Mouse (Mus musculus): ENCODE measurements at regions not wholly inside any gene's neighbourhood (a gene's known extent, or its start where the extent isn't known, plus 50 kb on each side); places are given as distances from the start of the nearest gene placed in this dataset.
A peak's percentile ranks its signal among the peaks of the same experiment; 100 is the strongest.

DNA sequence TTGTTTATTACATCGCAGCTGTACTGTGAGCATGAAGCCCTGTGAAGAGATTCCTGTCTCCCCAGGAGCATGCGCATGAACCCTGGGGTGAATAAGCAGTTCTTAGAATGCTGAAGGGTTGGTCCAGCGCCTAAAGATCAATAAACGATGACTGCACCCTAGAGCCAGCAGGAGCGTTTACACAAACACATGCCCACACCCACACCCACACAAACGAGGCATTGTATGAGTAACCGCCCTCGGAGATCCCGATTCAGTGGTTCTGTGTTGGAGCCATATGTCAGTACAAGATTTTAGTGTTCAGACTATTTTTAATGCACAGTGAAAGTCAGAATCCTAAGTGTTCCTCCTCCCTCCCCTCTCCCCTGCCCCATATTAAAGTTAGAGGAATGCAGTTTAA lies 57.3 kb downstream of the Edn1 start:
- no peak for DNase-seq

DNA sequence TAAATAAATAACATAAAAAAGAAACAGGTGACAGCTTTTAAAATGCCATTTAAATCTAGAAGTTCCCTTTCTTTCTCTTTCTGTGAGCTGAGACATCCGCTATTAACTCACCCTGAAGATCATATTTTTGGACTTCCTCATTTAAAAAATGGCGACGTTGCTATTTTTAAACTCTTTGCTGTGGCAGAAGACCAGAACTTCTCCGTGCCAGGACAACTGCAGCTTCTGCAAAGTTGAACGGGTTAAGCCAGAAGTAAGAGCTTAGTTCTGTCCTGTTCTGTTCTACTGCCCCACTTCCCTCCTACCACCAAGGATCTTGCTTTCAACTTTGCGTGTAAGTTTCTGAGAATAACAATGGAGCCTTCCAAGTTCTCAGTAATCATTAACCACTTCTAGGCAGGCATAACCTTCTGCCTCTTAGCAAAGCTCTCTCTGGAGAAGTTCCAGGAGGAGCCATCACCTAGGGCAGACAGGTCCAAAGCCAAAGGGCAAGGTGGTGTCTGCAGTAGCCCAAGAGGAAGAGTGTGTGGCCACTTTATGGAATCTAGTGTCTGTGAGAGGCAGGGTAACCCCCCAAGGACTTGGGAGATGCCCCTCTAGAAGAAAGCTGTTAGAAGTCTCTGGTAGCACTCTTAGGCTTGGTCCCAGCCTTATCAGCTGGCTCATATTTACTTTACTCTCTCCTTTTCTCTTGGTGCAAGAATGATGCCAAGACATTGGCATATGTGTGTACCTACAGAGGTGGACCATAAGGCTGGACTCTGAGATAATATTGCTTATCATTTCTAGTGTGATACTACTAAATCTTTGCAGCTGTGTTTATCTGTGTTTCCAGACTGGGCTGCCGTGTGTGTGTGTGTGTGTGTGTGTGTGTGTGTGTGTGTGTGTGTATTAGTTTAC lies 66.6 kb downstream of the Edn1 start:
- DNase-seq, result no peak

DNA sequence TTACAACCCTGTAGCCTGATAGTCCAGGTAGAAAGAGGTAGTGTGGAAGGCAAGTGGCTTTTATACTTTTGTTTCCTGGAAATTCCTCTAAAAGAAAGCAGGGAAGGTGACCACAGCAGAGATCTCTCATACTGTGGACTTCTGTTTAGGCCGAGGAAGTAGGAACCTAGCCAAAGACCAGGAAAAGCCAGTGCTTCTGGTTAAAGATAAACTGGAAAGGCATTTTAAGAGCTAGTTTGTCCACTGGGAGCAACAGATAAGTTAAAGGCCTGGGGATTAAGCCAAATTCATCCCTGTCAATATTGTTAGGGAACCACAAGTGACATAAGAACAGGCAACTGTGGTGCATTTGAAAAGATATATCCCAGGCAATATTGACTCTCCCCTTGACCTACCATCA lies 68.5 kb downstream of the Edn1 start:
- no peak for DNase-seq

DNA sequence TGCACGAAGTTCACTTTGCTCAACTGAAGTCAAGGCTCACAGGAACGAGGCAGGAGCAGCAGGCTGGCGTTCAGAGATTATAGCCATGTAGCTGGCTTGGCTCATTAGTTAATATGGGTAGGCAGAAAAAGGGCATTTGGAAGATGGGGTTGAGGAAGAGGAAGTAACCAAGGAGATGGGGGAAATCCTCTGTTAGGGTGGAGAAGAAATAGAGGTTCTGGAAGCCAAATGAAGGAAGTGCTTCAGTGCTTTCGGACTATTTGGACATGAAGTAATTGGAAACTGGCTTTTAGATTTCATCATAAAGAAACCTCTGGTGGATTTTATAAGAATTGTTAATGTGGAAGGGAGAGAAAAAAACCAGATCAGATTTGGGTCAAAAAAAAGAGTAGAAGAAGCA lies 70.9 kb downstream of the Edn1 start:
- no peak for DNase-seq

DNA sequence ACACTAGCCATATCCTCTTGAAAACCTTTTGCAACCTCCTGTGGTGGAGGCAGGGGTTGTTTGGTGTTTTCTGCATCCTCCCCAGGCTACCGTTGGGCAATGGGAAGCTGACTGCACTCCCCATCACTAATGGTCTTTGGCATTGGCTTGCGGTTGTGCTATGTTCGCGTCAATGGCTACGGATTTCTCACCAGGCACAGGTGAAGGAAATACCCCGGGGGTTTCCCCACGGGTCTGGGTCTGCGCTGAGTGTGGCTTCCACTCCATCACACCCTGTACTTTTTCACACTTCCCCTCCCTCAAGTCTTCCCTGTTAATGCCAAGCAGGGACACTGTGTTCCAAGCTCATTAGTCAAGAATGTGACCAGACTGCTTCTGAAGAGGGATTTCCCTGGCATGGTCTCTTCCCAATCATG lies 72.9 kb downstream of the Edn1 start:
- DNase-seq, result no peak

DNA sequence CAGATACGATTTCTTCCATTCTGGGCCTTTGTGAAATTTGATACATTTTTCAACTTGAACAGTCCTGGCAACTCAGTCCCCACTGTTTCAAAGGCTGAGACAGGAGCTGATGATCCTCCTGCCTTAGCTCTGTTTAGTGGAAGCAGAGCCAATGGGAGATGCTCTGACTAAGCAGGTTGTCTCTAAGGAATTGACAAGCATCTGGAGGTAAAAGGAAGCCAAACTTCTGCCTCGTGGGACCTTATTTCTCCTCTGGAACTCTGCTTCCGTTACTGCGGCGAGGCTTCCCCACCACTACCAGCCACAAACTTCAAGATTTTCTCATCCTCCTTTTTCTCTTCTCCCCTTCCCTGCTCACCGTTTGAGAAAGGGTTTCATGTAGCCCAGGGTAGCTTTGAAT lies 78.4 kb downstream of the Edn1 start:
- peak; percentile 4 for DNase-seq

DNA sequence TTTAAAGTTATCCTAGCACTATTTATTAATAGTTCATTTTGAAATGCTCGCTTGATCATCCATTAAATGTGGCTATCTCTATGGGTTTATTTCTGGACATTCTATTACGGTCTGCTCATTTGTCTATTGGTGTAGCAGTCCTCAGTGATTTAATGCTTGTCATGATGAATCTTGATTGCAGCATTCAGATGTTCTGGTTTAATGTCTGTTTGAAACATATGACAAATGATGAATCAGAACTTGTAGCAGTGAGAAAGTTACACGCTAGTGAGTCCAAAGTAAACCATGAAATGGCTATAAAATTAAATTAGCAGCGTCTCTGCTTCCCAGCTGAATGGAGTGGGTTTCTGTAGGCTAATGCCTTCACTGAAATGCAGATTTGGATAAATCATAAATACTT lies 81.8 kb downstream of the Edn1 start:
- DNase-seq, result no peak

DNA sequence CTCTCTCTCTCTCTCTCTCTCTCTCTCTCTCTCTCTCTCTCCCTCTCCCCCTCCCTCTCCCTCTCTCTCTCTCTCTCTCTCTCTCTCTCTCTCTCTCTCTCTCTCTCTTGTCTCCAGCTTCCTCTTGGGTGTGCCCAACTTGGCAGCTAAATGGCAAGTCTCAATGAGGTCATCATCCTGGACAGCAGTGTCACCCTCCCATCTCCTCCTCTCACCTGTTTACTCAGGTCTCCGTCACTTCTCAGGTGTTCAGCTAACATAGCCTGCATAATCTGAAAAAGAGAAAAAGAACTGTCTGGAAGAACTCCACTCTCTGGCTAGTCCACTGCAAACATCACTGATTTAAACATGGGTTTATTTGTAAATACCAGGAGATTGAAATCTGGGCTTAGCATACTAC lies 89.1 kb downstream of the Edn1 start:
- no peak for DNase-seq

DNA sequence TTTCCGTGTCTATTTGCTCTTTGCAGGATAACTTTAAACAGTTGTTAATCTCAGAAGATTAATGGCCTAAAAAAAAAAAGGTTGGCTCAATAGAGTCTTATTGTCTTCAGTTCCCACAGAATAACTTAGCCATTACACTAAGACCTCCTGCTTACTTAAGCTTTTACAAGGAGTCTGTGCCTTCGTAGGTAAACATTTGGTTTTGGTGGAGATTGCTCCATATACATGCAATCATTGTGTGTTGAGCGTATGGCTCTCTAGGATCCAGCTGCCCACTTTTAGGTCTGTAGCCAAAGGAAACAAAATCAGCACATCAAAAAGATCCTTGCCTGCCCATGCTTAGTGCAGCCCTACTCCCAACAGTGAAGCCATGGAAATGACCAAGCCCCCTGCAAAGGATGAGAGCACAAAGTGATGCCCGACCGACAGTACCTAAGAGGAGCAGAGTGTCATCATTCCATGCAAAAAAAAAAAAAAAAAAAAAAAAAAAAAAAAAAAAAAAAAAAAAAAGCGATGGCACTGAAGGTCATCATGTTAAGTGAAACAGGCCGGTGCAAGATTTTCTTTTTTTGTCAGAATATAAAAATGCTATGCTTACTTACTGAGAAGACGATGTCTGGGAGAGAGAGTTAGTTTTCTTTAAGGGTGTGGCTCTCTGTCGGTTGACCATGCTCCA lies 90.2 kb downstream of the Edn1 start:
- no peak for DNase-seq

DNA sequence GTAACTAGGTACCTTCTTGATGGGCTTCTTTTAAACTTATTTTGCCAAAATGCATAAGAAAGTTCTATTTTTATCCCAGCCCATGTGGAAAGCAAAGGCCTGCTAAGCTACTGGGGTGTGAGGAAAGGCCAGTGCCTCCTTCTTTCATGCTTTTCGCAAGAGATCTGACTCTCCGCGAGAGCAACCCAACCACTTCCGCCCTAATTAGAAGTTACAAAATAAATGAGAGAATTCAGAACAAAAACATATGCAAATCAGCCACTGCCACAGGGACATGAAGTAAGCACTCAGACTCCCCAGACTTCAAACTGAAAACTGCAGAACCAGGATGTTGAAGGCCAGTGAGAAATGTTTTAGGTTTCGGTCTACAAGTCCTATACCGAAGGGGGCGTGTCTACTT lies 91.4 kb downstream of the Edn1 start:
- no peak for DNase-seq

DNA sequence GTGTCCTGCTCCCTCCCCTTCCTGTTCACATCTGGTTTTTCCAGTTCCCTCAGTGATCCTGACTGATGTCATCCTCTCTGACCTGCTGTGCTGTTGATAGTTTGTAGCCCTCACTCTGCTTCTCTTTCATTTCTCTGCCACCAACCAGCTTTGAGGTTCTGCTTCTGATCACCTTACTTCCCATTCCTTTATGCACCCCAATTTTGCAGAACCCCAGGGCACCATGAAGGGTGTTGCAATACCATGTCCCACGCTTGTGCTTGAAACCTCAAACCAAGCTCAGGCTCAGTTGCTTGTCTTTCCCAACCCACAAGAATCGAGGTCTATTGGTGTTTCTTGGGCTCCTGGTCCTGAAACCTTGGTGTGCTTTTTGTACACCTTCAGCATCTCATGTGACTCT lies 93.3 kb downstream of the Edn1 start:
- DNase-seq, result no peak

DNA sequence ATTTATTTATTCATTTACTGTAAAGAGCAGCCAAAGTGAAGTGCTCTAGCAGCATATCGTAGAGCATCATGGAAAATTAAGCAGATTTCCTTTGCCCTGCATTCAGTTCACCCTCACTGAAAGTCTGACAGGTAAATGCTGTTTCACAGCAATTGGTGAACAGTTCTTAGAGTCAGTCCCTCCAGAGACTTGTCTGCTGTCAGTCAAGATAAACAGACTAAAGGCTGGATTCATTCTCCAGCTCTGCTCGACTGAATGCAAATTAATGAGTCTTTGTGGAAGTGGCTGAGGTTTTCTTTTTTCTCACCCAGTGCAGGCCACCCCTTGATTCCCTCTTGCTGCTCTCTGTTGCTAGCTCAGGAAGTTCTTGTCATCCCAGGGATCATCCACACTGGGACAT lies 100.2 kb downstream of the Edn1 start:
- DNase-seq, result peak; percentile 10

DNA sequence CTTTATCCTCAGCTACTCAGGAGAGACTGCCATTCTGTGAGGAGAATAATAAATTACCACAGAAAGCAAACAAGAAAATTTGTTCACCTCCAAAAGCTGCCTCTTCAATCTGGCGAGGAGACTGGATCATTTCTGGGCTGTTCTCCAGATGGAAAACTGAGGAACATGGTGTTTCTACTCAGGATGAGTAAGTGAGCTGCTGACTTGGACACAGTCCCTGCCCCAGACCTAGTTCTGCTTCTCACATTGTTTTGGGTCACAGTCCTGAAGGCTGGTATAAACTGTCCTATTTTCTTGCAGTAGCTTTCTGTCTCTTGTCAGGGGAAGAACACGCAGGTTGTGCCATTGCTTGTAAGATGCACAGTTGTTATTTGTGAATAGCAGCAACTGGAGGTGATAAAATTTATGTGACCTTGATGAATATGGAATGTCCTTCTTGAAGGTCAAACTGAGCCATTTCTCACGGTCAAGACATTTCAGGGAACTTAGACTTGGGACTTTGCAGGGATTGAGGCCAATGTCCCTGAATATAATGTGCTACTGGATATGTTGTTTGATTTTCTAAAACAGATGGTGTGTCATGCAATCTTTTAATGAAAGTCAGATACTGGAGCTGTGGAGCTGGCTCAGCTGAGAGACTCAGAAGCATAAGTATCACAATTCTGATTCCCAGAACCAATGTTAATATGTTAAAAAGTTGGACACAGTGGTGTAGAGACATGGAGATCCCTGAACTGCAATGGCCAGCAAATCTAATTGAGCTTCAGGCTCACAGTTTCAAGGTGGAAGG lies 102.2 kb downstream of the Edn1 start:
- DNase-seq, result no peak

DNA sequence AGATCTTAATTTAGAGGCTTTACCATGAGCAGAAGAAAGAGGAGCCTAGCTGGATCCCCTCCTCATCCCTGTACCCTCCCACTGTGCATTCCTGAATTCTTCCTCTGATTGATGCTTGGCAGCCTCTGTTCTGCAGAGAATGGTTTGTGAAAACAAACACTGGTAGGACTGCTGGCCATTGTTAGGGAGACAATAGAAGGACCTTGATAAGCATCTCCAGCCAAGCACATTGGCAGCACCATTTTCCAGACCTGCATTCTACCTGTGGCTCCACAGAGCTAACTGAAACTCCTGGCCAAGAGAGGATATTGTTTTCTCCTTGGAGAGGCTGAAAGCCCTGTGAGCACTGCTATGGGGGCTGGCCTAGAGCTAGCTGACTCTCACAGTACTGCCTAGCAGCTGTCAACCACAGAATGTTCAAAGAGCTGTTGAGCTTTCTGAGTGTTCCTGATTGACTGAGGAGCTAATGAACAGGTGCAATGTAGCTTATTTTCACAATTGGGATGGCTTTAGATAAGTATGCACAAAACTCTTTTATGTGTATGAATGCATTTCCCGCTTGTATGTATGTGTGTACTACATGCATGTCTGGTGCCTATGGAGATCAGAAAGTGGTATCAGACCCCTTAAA lies 111.5 kb downstream of the Edn1 start:
- DNase-seq, result no peak

DNA sequence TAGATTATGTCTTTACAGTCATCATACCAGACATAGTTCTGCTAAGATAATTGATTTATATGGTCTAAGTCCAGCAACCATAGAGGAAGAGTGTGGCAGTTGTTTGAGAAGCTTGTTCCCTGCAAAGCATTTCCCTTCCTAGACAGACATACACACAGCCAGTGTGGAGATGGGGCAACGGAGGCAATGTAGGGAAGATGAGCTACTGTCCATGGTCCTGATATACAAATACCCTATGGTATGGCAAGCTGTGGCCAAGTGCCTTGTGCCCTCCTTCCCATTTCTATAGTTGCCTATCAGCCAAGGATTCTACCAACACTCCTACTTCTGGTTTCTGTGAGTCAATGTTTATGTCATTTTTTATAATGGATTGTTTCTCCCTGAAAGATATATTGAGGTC lies 145.6 kb downstream of the Edn1 start:
- DNase-seq, result peak; percentile 56

DNA sequence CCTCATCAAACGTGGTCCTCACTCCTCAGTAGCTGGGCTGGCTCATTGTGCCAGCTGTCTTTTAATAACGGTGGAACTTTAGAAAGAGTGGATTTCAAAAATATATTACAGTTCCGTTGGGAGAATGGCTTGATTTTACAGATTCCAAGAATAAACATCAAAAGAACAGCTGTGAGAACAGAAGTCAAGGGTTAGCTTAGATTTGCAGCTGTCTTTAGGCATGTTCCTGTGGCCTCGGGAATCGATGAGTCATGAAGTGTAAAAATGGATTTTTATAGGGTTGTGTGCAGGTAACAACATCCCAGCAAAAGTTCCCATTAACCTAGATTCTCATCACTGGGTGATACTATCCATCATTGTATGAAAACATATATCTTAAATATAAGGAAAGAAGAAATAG lies 152.4 kb downstream of the Edn1 start:
- DNase-seq, result no peak

DNA sequence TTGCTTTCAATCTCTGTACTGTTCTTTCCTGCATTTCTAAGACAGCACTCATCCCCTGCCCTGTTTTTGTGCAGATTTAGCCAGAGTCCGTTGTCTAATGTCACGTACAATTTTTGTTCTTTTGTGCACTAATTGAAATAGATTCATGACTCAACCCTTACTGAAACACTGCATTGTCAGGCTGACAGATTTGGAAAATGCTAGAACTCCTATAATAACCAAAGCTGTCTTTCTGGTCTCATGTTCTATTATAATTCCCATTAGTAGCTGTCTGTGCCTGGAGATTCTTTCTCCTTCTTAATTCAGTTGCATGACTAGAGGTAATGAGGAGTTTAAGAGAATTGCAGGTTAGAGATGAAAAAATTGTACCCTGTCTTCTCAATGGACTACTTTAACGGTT lies 158.6 kb downstream of the Edn1 start:
- DNase-seq, result no peak

DNA sequence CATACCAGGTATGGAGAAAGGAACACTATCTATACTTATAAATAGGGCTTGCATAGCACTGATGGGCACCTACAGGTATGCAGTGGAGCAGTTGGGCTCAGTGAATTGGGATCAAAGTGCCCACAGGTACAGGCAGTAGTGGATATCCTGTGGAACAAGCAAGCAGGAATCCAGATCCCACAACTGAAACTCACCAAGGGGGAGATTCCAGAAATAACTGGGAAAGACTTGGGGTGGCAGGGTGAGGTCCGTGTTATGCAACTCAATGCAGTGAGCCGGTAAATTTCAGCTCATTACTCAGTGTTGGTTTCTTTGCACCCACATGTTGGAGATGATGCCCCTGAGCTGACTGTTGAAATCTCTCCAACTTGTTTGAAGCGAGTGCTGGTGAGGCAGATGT lies 177.5 kb downstream of the Edn1 start:
- DNase-seq, result no peak

DNA sequence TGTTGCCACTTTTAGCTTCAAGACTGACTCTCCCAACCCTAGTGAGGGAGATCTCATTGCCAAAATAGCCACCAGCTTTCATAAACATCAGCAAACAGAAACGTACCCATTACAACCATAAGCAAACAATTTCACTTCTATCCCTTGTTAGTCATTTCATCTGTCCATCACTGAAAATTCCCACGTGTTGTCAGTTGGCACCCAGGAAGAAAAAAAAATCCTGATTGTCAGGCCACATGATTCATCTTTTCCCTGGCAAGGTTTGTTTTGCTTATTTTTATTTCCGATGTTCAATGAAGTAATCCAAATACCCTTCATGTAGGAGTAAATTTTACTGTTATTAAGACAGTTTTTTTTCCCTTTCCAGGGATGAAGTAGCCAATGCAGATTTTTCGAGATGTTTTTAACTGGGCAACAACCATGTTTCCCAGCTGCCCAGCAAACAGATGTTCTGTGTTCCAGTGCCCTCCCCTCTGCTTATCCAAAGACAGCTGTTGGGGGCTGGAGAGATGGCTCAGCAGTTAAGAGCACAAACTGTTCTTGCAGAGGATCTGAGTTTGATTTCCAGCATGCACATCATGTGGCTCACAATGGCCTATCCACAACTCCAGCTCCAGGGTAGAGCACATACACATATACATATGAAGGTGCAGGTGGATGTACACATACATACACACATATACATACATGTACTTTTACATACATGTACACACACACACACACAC lies 189.3 kb upstream of the Phactr1 start:
- no peak for DNase-seq

DNA sequence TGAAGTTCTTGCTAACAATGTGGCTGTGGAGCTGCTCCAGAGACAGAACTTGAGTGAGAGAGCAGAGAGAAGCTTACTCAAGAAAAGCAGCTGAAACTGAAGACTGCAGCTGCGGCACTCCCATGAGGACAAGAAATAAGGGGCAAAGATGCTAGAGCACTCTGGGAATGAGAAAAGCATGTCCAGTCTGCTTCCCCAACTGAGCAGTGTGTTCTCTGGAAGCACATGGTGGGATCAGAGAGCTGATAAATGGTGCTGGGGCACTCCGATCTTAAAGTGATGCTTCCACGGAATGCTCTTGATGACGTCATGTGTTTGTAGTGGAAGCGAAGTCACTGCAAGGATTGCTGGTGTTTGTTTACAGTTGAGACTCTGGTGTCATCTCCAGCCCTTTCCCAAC lies 186.1 kb upstream of the Phactr1 start:
- no peak for DNase-seq

DNA sequence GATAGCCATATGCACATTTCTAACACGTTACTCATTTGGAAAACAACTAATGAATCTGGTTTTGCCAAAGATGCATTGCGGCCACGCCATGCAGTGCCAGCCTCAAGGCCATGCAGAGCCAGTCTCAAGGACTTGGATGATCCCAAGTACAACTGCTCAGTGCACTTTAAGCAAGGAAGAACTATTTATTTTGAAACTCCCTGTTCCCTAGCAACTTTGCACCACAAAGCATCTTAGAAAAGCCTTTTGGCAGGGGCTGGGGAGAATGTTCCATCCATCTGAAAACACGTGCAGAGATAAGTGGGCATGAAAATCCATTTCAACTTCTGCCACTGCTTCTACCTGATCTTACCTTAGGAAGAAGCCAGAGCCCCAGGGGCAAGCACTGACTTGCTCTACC lies 182.1 kb upstream of the Phactr1 start:
- DNase-seq, result no peak

DNA sequence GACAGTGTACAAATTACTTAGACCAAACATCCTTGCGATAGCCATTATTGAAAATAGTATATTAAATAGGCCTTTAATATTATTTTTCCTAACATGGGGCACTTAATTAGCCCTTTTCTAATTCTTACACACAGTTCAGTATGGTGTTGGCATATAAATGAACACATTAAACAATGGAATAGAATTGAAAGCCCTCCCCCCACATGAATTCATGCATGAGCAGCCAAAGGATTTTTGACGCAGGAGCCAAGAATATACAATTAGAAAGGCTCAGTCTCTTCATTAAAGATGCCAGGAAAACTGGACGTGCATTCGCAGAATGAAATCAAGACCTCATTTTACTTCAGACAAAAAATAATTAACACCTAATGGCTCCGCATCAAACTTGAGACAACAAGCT lies 172.9 kb upstream of the Phactr1 start:
- no peak for DNase-seq

DNA sequence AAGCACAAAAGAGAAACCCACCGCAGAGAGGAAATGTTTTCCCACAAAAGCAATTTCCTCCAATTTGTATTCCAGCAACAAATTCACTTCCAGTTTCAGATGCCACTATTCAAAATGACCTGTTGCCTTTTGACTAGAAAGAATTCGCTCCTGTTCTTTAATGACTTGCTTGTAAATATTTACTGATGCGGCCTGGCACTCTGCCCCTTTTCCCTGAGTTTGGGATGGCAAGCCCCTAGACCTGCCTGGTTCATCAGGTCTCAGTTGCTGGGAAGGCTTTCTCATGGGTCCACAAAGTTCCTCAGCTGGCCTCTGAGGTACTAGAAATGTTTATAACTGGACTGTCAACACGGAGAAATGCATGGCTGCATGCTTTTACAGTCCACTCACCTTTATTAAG lies 161.7 kb upstream of the Phactr1 start:
- DNase-seq, result no peak

Data from embryo, embryonic 11 days (tissue).